Mouse (Mus musculus) midbrain, embryonic 14.5 days (tissue): Measurements from ENCODE around the gene Kng2. TPM values are rescaled to one million over a fixed set of nuclear protein-coding genes. Genes with fewer than 3 reads are reported as not detected.
A peak's percentile ranks its signal among the peaks of the same experiment; 100 is the strongest.
"Not testable (repeated sequence)": the region's sequence is repeated elsewhere in the genome, so short reads cannot be mapped to it uniquely, and the experiment has no call there.

Experiments used
- ATAC-seq: fragments of 200-750 bp; cut with Nextera tagmentation; 2 replicates; pipeline ENCODE4 v1.8.0; 2017; ENCODE audit warnings: moderate number of reproducible peaks, moderate library complexity; ENCODE audit not compliant: low FRiP score, low TSS enrichment
- DNase-seq: peaks from one replicate; pipeline ENCODE4 v3.0.0-alpha.2; 2015
- H3K27ac ChIP-seq: fragments of 300-500 bp; sonication (generic); replicated peaks from 2 replicates; pipeline ENCODE4 v1.5.1; 2014; ENCODE audit warnings: mild to moderate bottlenecking, low read depth, low read length, moderate library complexity
- H3K27me3 ChIP-seq: fragments of 300-500 bp; sonication (generic); 2 replicates; pipeline ENCODE4 v1.6.1; 2014; ENCODE audit warnings: low read length, control low read depth, mixed read lengths; ENCODE audit not compliant: control insufficient read depth, insufficient read depth
- H3K36me3 ChIP-seq: fragments of 300-500 bp; sonication (generic); 2 replicates; pipeline ENCODE4 v1.6.1; 2014; ENCODE audit warnings: low read length, control low read depth; ENCODE audit not compliant: control insufficient read depth, insufficient read depth
- H3K4me1 ChIP-seq: fragments of 300-500 bp; sonication (generic); 2 replicates; pipeline ENCODE4 v1.6.1; 2014; ENCODE audit warnings: mild to moderate bottlenecking, antibody characterized with exemption, low read length, control low read depth; ENCODE audit not compliant: control insufficient read depth, insufficient read depth
- H3K4me2 ChIP-seq: fragments of 300-500 bp; sonication (generic); 2 replicates; pipeline ENCODE4 v1.6.1; 2014; ENCODE audit warnings: mild to moderate bottlenecking, low read length, moderate library complexity
- H3K4me3 ChIP-seq: fragments of 300-500 bp; sonication (generic); replicated peaks from 2 replicates; pipeline ENCODE4 v1.5.1; 2014; ENCODE audit warnings: low read depth, low read length
- H3K9ac ChIP-seq: fragments of 300-500 bp; sonication (generic); replicated peaks from 2 replicates; pipeline ENCODE4 v1.6.1; 2014; ENCODE audit warnings: mild to moderate bottlenecking, low read length, moderate library complexity
- H3K9me3 ChIP-seq: fragments of 300-500 bp; sonication (generic); 2 replicates; pipeline ENCODE4 v1.6.1; 2016; ENCODE audit warnings: low read length, control low read depth, mixed read lengths; ENCODE audit not compliant: control insufficient read depth
- WGBS: fragments of 180-500 bp; shearing (Covaris S2); extraction: QIAGEN DNeasy Blood & Tissue Kit; methylation state at CpG from one replicate; pipeline ENCODE4 v1.1.7; 2014; 5-methylcytosine and 5-hydroxymethylcytosine counted together
- polyA plus RNA-seq: library from polyadenylated mRNA; unstranded; fragments of >200 nt; fragmentation: Nextera tagmentation; extraction: Ambion mirVana; gene quantifications from 2 replicates; pipeline ENCODE4 v1.2.1, GENCODE M21; 2014

Gene Kng2
- polyA plus RNA-seq: not detected in 2 replicates

GRCm38 (mm10) chr16:23028966-23029600, at the start of gene Kng2:
Kng2 (minus strand) TSS chr16:23029482.
- not testable (repeated sequence) for H3K9ac ChIP-seq, H3K4me1 ChIP-seq, ATAC-seq, H3K9me3 ChIP-seq, H3K4me2 ChIP-seq, H3K27ac ChIP-seq, H3K4me3 ChIP-seq, H3K27me3 ChIP-seq, H3K36me3 ChIP-seq, DNase-seq
- 97% methylated on average over 3 of the region's 3 CpGs for WGBS

GRCm38 (mm10) chr16:23077516-23077915, 48.2 kb upstream of the Kng2 start:
- H3K9ac ChIP-seq: not testable (repeated sequence)

GRCm38 (mm10) chr16:23060781-23061325, 31.6 kb upstream of the Kng2 start:
- H3K4me1 ChIP-seq, H3K9ac ChIP-seq, ATAC-seq, H3K9me3 ChIP-seq, H3K27me3 ChIP-seq, H3K27ac ChIP-seq, H3K4me2 ChIP-seq, H3K36me3 ChIP-seq, H3K4me3 ChIP-seq, DNase-seq: not testable (repeated sequence)
- 84% methylated on average over 5 of the region's 5 CpGs for WGBS

More at GRCm38 (mm10) chr16:23077516-23077915, 48.2 kb upstream of the Kng2 start:
- not testable (repeated sequence) for H3K4me3 ChIP-seq, DNase-seq, H3K4me2 ChIP-seq, H3K4me1 ChIP-seq, H3K27ac ChIP-seq, H3K36me3 ChIP-seq, H3K9me3 ChIP-seq, ATAC-seq, H3K27me3 ChIP-seq
- WGBS: 88% methylated on average over 6 of the region's 6 CpGs

- H3K27me3 ChIP-seq, H3K9me3 ChIP-seq, H3K36me3 ChIP-seq, H3K9ac ChIP-seq, H3K27ac ChIP-seq, ATAC-seq, H3K4me1 ChIP-seq, H3K4me2 ChIP-seq, DNase-seq, H3K4me3 ChIP-seq: not testable (repeated sequence)
- 71% methylated on average over 4 of the region's 4 CpGs for WGBS
These were observed 30.3 kb upstream of the Kng2 start for GRCm38 (mm10) chr16:23059630-23060029.

GRCm38 (mm10) chr16:23057668-23058447, 28.6 kb upstream of the Kng2 start, which contains the start of gene Kng1:
Kng1 (plus strand) TSS chr16:23057865.
- WGBS: 85% methylated on average over 1 of the region's 1 CpGs
- H3K36me3 ChIP-seq, H3K9ac ChIP-seq, ATAC-seq, H3K27ac ChIP-seq, DNase-seq, H3K4me2 ChIP-seq, H3K4me3 ChIP-seq, H3K4me1 ChIP-seq, H3K9me3 ChIP-seq, H3K27me3 ChIP-seq: not testable (repeated sequence)

GRCm38 (mm10) chr16:23046319-23046718, 17.0 kb upstream of the Kng2 start:
- no peak overlapping the region for H3K4me2 ChIP-seq
- no peaks in the 10 kb centered on the region for H3K27me3 ChIP-seq
- peak; percentile 72 for DNase-seq
- ATAC-seq: no peak
- no peak overlapping the region for H3K27ac ChIP-seq
- no peak overlapping the region for H3K4me3 ChIP-seq
- H3K36me3 ChIP-seq: no peaks in the 10 kb centered on the region
- no peak overlapping the region for H3K9ac ChIP-seq
- no peaks in the 10 kb centered on the region for H3K9me3 ChIP-seq
- 64% methylated on average over 5 of the region's 5 CpGs for WGBS
- H3K4me1 ChIP-seq: no peaks in the 10 kb centered on the region

- Histone ChIP-seq H3K4me1 (no peaks in the 10 kb centered on the region), H3K27ac (no peak overlapping the region), H3K4me2 (no peak overlapping the region), H3K27me3 (no peaks in the 10 kb centered on the region), H3K36me3 (no peaks in the 10 kb centered on the region), H3K9ac (no peak overlapping the region), H3K4me3 (no peak overlapping the region), H3K9me3 (no peaks in the 10 kb centered on the region)
- WGBS: 67% methylated on average over 4 of the region's 4 CpGs
- DNase-seq: no peak
- no peak for ATAC-seq
These were observed 11.6 kb upstream of the Kng2 start for GRCm38 (mm10) chr16:23040876-23041275.

GRCm38 (mm10) chr16:23039281-23039680, 10.0 kb upstream of the Kng2 start:
- DNase-seq: no peak
- H3K4me1 ChIP-seq: no peaks in the 10 kb centered on the region
- H3K27me3 ChIP-seq: no peaks in the 10 kb centered on the region
- H3K36me3 ChIP-seq: no peaks in the 10 kb centered on the region
- no peak overlapping the region for H3K27ac ChIP-seq
- no peak overlapping the region for H3K4me2 ChIP-seq
- 93% methylated on average over 4 of the region's 4 CpGs for WGBS
- no peaks in the 10 kb centered on the region for H3K9me3 ChIP-seq
- no peak overlapping the region for H3K4me3 ChIP-seq
- ATAC-seq: no peak
- no peak overlapping the region for H3K9ac ChIP-seq
